8 mouse cellular contexts compared by ENCODE assay signal in genomic region chr11:62456021-62456482, GRCm38 (mm10). TPM values are rescaled to one million over a fixed set of nuclear protein-coding genes. Genes with fewer than 3 reads are reported as not detected.
A peak's percentile ranks its signal among the peaks of the same experiment; 100 is the strongest.
DNase-seq lines count a peak whose midpoint lies in the region; ATAC-seq and TF ChIP-seq lines count a peak whose summit lies in the region.

No protein-coding gene starts in this region.

- ATAC-seq in erythroblast, adult 5-6 weeks (replicated peaks; ENCODE audit: low FRiP score, poor library complexity, severe bottlenecking) = no peak
- no peak for ATAC-seq in forebrain, embryonic 13.5 days
- no peak for ATAC-seq in liver, embryonic 13.5 days (ENCODE audit: low read depth)
- ATAC-seq in CD4-positive, CD25-positive, alpha-beta regulatory T cell, adult 4 months = no peak

- H3K4me2 ChIP-seq in CH12.LX (ENCODE audit: insufficient read depth, low read depth, poor library complexity, severe bottlenecking) = peak overlapping the region; percentile 95
- peak overlapping the region; percentile 90 for H3K4me2 ChIP-seq in forebrain, embryonic 13.5 days
- H3K4me2 ChIP-seq in liver, embryonic 13.5 days = peak overlapping the region; percentile 95

- peak overlapping the region; percentile 96 for H3K9ac ChIP-seq in CH12.LX (ENCODE audit: insufficient read depth, low read depth)
- peak overlapping the region; percentile 98 for H3K9ac ChIP-seq in forebrain, embryonic 13.5 days
- peak overlapping the region; percentile 99 for H3K9ac ChIP-seq in liver, embryonic 13.5 days

- no peak for TF ChIP-seq POLR2A in CH12.LX (IDR thresholded peaks at IDR 0.05; ENCODE audit: low read depth, low read length)

- peaks cover 43% of the 10 kb centered on the region for H3K4me1 ChIP-seq in erythroblast, embryonic 14.5 days (ENCODE audit: control insufficient read depth)
- H3K4me1 ChIP-seq in CH12.LX (ENCODE audit: control insufficient read depth in 1 of 2, insufficient read depth in 2 of 2) = peaks cover 0 to 34% of the 10 kb centered on the region in 2 experiments; a peak in 3 of 4 replicates
- peaks cover 23% of the 10 kb centered on the region for H3K4me1 ChIP-seq in forebrain, embryonic 13.5 days
- peaks cover 32% of the 10 kb centered on the region for H3K4me1 ChIP-seq in liver, embryonic 13.5 days (replicated peaks)

- no peaks in the 10 kb centered on the region for H3K27me3 ChIP-seq in erythroblast, embryonic 14.5 days (ENCODE audit: control insufficient read depth)
- H3K27me3 ChIP-seq in CH12.LX (replicated peaks) = no peaks in the 10 kb centered on the region
- no peaks in the 10 kb centered on the region for H3K27me3 ChIP-seq in forebrain, embryonic 13.5 days
- no peaks in the 10 kb centered on the region for H3K27me3 ChIP-seq in liver, embryonic 13.5 days

- H3K79me2 ChIP-seq in CH12.LX (replicated peaks; ENCODE audit: control insufficient read depth, extremely low read depth, insufficient read depth, poor library complexity, severe bottlenecking) = peaks cover 58% of the 10 kb centered on the region

- TF ChIP-seq CTCF in CH12.LX (conservative IDR thresholded peaks at IDR 0.05 in 1 of 2, IDR thresholded peaks at IDR 0.05 in 1 of 2; ENCODE audit: low read depth in 2 of 2, low read length in 2 of 2) = no peak

- DNase-seq in CH12.LX (ENCODE audit: extremely low read depth) = no peak
- no peak for DNase-seq in liver, embryonic 13.5 days
- no peak for DNase-seq in ovary, postnatal 10 days (ENCODE audit: low spot score)
- DNase-seq in cerebellum, adult 8-10 months = no peak

- peaks cover 10% of the 10 kb centered on the region for H3K36me3 ChIP-seq in erythroblast, embryonic 14.5 days (ENCODE audit: control insufficient read depth)
- peaks cover 0 to 17% of the 10 kb centered on the region in 2 experiments for H3K36me3 ChIP-seq in CH12.LX (replicated peaks in 1 of 2; ENCODE audit: control insufficient read depth in 1 of 2, insufficient read depth in 1 of 2, low read length in 1 of 2)
- no peaks in the 10 kb centered on the region for H3K36me3 ChIP-seq in forebrain, embryonic 13.5 days (ENCODE audit: poor library complexity, severe bottlenecking)
- peaks cover 4% of the 10 kb centered on the region for H3K36me3 ChIP-seq in liver, embryonic 13.5 days

- 2% methylated on average over 3 of the region's 3 CpGs for WGBS in forebrain, embryonic 13.5 days
- 4% methylated on average over 3 of the region's 3 CpGs for WGBS in liver, embryonic 13.5 days (ENCODE audit: insufficient replicate concordance)

- peak overlapping the region; percentile 73 for H3K4me3 ChIP-seq in erythroblast, embryonic 14.5 days (replicated peaks)
- peak overlapping the region; percentile 82 to 98 (median 83) for H3K4me3 ChIP-seq in CH12.LX (replicated peaks in 1 of 3; ENCODE audit: low read depth in 2 of 3, low read length in 2 of 3, poor library complexity in 1 of 3)
- H3K4me3 ChIP-seq in forebrain, embryonic 13.5 days = peak overlapping the region; percentile 93
- H3K4me3 ChIP-seq in liver, embryonic 13.5 days (replicated peaks) = peak overlapping the region; percentile 93

- in situ Hi-C loops in CH12.LX (cut with MboI; ENCODE audit: low pct_ligation_motif_present, low pct_unique_long_range_greater_than_20kb, low sequenced_read_pairs) = no loop called here

- 0 out of 2 replicates have a peak, but pooled peaks have one; percentile 11 for TF ChIP-seq EP300 in CH12.LX (IDR thresholded peaks at IDR 0.05; ENCODE audit: low read length)

- dilution Hi-C loops in CH12.LX (cut with MboI; ENCODE audit: extremely low pct_ligation_motif_present, extremely low pct_unique_long_range_greater_than_20kb, low sequenced_read_pairs) = no loop called here

- no peaks in the 10 kb centered on the region for H3K9me3 ChIP-seq in erythroblast, embryonic 14.5 days (ENCODE audit: control insufficient read depth, low read length)
- H3K9me3 ChIP-seq in CH12.LX (replicated peaks; ENCODE audit: low read length) = no peaks in the 10 kb centered on the region
- no peaks in the 10 kb centered on the region for H3K9me3 ChIP-seq in forebrain, embryonic 13.5 days (replicated peaks)
- no peaks in the 10 kb centered on the region for H3K9me3 ChIP-seq in liver, embryonic 13.5 days (replicated peaks)

- H3K27ac ChIP-seq in CH12.LX (ENCODE audit: insufficient read depth, low read depth) = no peak overlapping the region
- peak overlapping the region; percentile 98; the same call in 1 of the 2 replicates for H3K27ac ChIP-seq in forebrain, embryonic 13.5 days
- H3K27ac ChIP-seq in liver, embryonic 13.5 days = peak overlapping the region; percentile 96

- TF ChIP-seq RAD21 in CH12.LX (IDR thresholded peaks at IDR 0.05; ENCODE audit: low read depth, low read length) = no peak

TF ChIP-seq in CH12.LX, 34 proteins besides CTCF, POLR2A, EP300 and RAD21:
- TF ChIP-seq ELF1 (IDR thresholded peaks at IDR 0.05; ENCODE audit: low read depth, low read length) = no peak
- TF ChIP-seq CHD1 (IDR thresholded peaks at IDR 0.05; ENCODE audit: low read depth, low read length) = peak; percentile 86
- no peak for TF ChIP-seq ZKSCAN1 (IDR thresholded peaks at IDR 0.05; ENCODE audit: borderline replicate concordance, low read depth, low read length)

RNA-seq across cellular contexts. Expression of gene Pigl, which starts 2.2 kb away (rescaled TPM):
- polyA plus RNA-seq in erythroblast, embryonic 14.5 days (2012) = 0.11 and 0.21 TPM in 2 replicates
- 0.38 and 2.5 TPM in 2 replicates for total RNA-seq in erythroblast, adult 5-6 weeks (2015; ENCODE audit: low replicate concordance)
- total RNA-seq in erythroblast, adult 5-6 weeks (2017; ENCODE audit: low replicate concordance) = 1.1 TPM in 2 replicates
- 5.2 and 5.6 TPM in 2 replicates for total RNA-seq in CH12.LX (2012; rRNA removed)
- 3.0 and 4.4 TPM in 2 replicates for total RNA-seq in CH12.LX (2014; rRNA removed)
- 7.6 and 9.1 TPM in 2 replicates for polyA plus RNA-seq in CH12.LX (2012; ENCODE audit: insufficient read length, low read depth)
- 6.2 and 7.6 TPM in 2 replicates for polyA plus RNA-seq in forebrain, embryonic 13.5 days (2015; fragmentation: Nextera tagmentation; extraction: Ambion mirVana)
- 5.4 and 6.2 TPM in 2 replicates for polyA plus RNA-seq in liver, embryonic 13.5 days (2015; fragmentation: Nextera tagmentation; extraction: Ambion mirVana)
- 10 to 100 TPM in 1 of 2 experiments, 1 to 10 TPM in 1; 9.2 to 13.9 TPM for polyA plus RNA-seq in CD4-positive, CD25-positive, alpha-beta regulatory T cell, adult 4 months (2017; shearing (Covaris generic))

RNA-seq across cellular contexts. Expression of gene Ncor1, which starts 2.3 kb away (rescaled TPM):
- 8.1 and 11.7 TPM in 2 replicates for polyA plus RNA-seq in erythroblast, embryonic 14.5 days (2012)
- total RNA-seq in erythroblast, adult 5-6 weeks (2015; ENCODE audit: low replicate concordance) = 149 and 283 TPM in 2 replicates
- 146 and 152 TPM in 2 replicates for total RNA-seq in erythroblast, adult 5-6 weeks (2017; ENCODE audit: low replicate concordance)
- total RNA-seq in CH12.LX (2012; rRNA removed) (83.8 and 93.7 TPM in 2 replicates), CH12.LX (2014; rRNA removed) (69.3 and 76.3 TPM in 2 replicates)
- 171 and 232 TPM in 2 replicates for polyA plus RNA-seq in CH12.LX (2012; ENCODE audit: insufficient read length, low read depth)
- 120 and 170 TPM in 2 replicates for polyA plus RNA-seq in forebrain, embryonic 13.5 days (2015; fragmentation: Nextera tagmentation; extraction: Ambion mirVana)
- polyA plus RNA-seq in liver, embryonic 13.5 days (2015; fragmentation: Nextera tagmentation; extraction: Ambion mirVana) = 76.6 and 79.2 TPM in 2 replicates
- polyA plus RNA-seq in CD4-positive, CD25-positive, alpha-beta regulatory T cell, adult 4 months (2017; shearing (Covaris generic)) = 100 to 1,000 TPM; 170 to 205 TPM
